Mouse (Mus musculus) midbrain, embryonic 10.5 days (tissue): ENCODE measurements around the gene Lsmem1. TPM values are rescaled to one million over a fixed set of nuclear protein-coding genes. Genes with fewer than 3 reads are reported as not detected.
"Not testable (repeated sequence)": the region's sequence is repeated elsewhere in the genome, so short reads cannot be mapped to it uniquely, and the experiment has no call there.

Experiments
- DNase-seq: peaks from one replicate; pipeline ENCODE4 v3.0.0-alpha.2; 2017; ENCODE audit warnings: low spot score
- H3K27ac ChIP-seq: fragments of 300-500 bp; sonication (generic); replicated peaks from 2 replicates; pipeline ENCODE4 v1.5.1; 2016; ENCODE audit warnings: mild to moderate bottlenecking
- H3K27me3 ChIP-seq: fragments of 300-500 bp; sonication (generic); 2 replicates; pipeline ENCODE4 v1.6.1; 2016; ENCODE audit warnings: low read depth, mild to moderate bottlenecking; ENCODE audit not compliant: poor library complexity, severe bottlenecking
- H3K36me3 ChIP-seq: fragments of 300-500 bp; sonication (generic); 2 replicates; pipeline ENCODE4 v1.6.1; 2016; ENCODE audit warnings: mild to moderate bottlenecking, moderate library complexity
- H3K4me1 ChIP-seq: fragments of 300-500 bp; sonication (generic); 2 replicates; pipeline ENCODE4 v1.6.1; 2016
- H3K4me3 ChIP-seq: fragments of 300-500 bp; sonication (generic); 2 replicates; pipeline ENCODE4 v1.5.1; 2016; ENCODE audit warnings: mild to moderate bottlenecking, moderate library complexity
- H3K9me3 ChIP-seq: fragments of 300-500 bp; sonication (generic); replicated peaks from 2 replicates; pipeline ENCODE4 v1.6.1; 2016; ENCODE audit warnings: mild to moderate bottlenecking
- WGBS: fragments of 180-500 bp; shearing (Covaris S2); methylation state at CpG from one replicate; pipeline ENCODE4 v1.1.7; 2016; 5-methylcytosine and 5-hydroxymethylcytosine counted together
- polyA plus RNA-seq: library from polyadenylated mRNA; unstranded; fragments of >200 nt; fragmentation: Nextera tagmentation; extraction: Ambion mirVana; gene quantifications from 2 replicates; pipeline ENCODE4 v1.2.1, GENCODE M21; 2016

Lsmem1 gene
- polyA plus RNA-seq, 1 experiment from 2014 or later: not detected

DNA sequence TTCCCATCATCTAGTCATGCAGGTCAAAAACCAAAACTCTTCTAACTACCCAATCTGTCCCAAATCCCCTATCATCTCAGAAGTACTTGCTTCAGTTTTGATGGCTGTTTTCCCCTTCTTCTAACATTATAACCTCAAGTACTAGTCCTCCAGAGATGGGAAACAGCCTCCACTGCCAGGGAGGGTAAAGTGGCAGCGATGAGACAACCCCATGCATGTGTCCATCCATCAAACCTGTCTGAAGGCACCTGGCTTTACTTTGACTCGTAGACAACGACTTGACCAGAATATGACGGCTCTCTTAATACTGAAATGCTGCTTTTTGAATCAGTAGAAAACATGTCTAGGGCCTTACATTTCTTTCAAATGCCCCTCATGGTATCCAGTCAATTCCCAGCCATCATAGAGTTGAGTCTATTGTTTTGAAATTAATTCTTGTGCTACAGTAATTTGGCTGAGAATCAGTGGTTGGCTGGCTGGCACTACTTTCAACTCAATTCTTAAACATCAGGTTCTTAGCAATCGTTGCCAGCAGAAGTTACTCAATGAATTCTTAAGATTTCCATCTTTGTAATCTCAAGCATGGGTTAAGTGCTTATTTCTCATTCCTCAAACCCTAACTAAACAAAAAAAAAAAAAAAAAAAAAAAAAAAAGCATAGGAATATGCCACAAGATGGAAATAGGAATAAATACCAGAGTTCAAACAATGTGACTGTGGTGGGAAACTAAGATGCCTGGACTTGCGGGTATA, 1.4 kb upstream of the Lsmem1 start:
- Histone ChIP-seq H3K36me3 (peaks cover 51% of the 10 kb centered on the region), H3K9me3 (no peaks in the 10 kb centered on the region), H3K4me1 (no peaks in the 10 kb centered on the region), H3K27ac (no peak overlapping the region), H3K27me3 (no peaks in the 10 kb centered on the region), H3K4me3 (no peak overlapping the region)
- no peak for DNase-seq
- 94% methylated on average over 6 of the region's 6 CpGs for WGBS

DNA sequence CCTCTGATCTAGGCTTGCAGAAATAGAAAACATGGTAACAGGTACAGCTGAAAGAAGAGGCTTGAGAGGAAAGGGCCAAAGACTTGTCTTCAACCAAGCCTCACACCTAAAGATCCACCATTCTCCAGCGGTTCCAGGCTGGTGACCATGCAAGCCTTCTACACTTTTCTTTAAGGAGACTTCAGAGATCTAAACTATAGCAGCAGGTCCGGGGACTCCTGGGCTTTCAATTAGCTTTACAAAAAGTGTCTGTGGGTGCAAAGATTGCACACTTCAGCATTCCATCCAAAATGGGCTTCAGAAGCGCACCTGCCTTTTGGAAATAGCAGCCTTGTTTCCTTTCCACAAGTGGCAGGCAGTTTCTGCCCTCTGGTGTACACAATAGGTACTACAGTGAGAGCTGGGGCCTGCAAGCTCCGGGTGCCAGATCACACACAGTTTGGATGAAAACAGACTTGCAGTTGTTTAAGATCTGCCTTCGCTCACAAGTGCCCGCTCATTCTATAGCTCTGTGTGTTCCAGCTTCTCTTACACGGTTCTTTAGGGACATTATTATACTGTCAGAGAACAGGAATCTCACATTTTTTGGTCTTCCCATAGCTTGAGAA, 609 bp upstream of the Lsmem1 start:
- Histone ChIP-seq H3K4me3 (no peak overlapping the region), H3K36me3 (peaks cover 44% of the 10 kb centered on the region), H3K27ac (no peak overlapping the region), H3K27me3 (no peaks in the 10 kb centered on the region), H3K4me1 (no peaks in the 10 kb centered on the region), H3K9me3 (no peaks in the 10 kb centered on the region)
- DNase-seq: peak; percentile 56
- WGBS: 54% methylated on average over 7 of the region's 7 CpGs

DNA sequence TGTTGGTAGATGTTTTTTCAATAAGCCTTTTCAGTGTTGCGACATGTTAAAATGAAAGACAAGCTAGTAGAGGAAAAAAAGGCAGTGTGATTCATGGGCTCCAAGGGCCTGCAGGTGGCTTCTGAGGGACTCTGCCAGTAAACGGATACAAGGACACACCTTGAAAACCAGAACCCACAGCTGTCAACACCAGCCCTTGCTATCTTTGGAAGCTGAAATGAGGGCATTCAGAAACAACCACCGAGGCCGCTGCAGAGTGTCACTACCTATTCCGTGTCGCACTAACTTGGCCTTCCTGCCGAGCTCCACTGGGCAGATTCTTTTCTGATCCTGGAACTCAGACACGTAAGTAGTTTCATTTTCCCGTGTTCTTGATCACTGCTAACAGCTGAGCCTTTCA, 863 bp downstream of the Lsmem1 start:
- Histone ChIP-seq H3K27ac (no peak overlapping the region), H3K4me3 (no peak overlapping the region), H3K4me1 (no peaks in the 10 kb centered on the region), H3K9me3 (no peaks in the 10 kb centered on the region), H3K27me3 (no peaks in the 10 kb centered on the region), H3K36me3 (peaks cover 29% of the 10 kb centered on the region)
- DNase-seq: no peak
- WGBS: 93% methylated on average over 9 of the region's 9 CpGs

DNA sequence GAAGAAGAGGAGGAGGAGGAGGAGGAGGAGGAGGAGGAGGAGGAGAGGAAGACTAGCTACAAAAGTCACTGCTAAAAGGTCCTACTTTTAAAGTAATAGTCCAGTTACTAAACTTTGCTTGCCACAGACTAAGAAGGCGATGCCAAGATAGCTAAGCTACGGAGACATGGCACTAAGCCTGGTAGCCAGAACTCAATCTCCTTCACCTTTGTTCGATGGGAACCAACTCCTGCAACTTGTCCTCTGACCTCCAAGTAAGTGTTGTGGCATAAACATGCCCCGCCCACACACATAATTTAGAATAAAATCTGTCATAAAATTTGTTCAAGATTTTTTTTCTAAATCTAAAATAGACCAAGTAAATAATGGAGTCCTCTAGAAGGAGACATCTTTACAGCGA, 1.3 kb downstream of the Lsmem1 start:
- no peaks in the 10 kb centered on the region for H3K27me3 ChIP-seq
- WGBS: 91% methylated on average over 5 of the region's 5 CpGs
- no peaks in the 10 kb centered on the region for H3K4me1 ChIP-seq
- no peak overlapping the region for H3K4me3 ChIP-seq
- peaks cover 25% of the 10 kb centered on the region for H3K36me3 ChIP-seq
- no peak for DNase-seq
- no peaks in the 10 kb centered on the region for H3K9me3 ChIP-seq
- no peak overlapping the region for H3K27ac ChIP-seq

DNA sequence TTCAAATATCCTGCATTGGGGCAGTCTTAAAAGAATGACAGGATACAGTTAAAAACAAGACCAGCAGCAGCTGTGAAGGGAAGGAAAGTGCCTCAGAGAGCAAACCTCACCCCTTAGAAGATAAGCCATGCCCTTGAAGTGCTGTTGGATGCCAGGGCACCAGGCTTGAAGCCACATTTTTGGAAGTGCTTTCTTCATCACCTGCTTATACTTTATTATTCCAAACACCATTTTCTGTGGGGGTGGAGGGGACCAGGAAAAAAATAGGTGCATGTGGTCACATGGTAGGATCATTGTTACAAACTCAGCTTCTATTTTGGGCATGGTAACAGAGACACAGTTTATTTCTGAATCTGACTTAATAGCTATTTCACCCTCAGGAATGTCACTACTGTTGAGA, 1.8 kb downstream of the Lsmem1 start:
- no peak overlapping the region for H3K4me3 ChIP-seq
- H3K27ac ChIP-seq: no peak overlapping the region
- peaks cover 20% of the 10 kb centered on the region for H3K36me3 ChIP-seq
- no peak for DNase-seq
- no peaks in the 10 kb centered on the region for H3K9me3 ChIP-seq
- no peaks in the 10 kb centered on the region for H3K4me1 ChIP-seq
- no peaks in the 10 kb centered on the region for H3K27me3 ChIP-seq

DNA sequence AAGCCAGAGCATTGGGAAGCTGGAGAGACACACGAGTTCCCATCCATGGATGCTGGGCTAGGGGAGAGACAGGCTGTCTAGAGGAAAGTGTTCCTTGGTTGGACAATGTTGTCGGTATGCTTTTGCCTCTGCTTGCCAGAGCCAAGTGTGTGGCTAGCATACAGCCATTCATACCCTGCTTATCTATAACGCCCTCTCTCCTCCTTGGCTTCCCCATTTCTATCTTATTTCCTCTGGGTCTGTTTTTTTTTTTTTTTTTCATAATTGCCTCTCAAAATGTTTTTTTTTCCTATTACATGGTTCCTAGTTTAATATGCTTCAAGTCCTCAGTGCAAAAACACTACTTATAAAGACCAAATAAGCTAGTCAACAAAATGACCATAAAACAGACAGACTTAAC, 13.8 kb downstream of the Lsmem1 start:
- H3K27ac ChIP-seq: no peak overlapping the region
- H3K4me3 ChIP-seq: no peak overlapping the region
- peaks cover 9% of the 10 kb centered on the region; the same call in 1 of the 2 replicates for H3K9me3 ChIP-seq
- no peak for DNase-seq
- WGBS: 92% methylated on average over 3 of the region's 3 CpGs
- H3K27me3 ChIP-seq: no peaks in the 10 kb centered on the region
- no peaks in the 10 kb centered on the region for H3K4me1 ChIP-seq
- no peaks in the 10 kb centered on the region for H3K36me3 ChIP-seq

DNA sequence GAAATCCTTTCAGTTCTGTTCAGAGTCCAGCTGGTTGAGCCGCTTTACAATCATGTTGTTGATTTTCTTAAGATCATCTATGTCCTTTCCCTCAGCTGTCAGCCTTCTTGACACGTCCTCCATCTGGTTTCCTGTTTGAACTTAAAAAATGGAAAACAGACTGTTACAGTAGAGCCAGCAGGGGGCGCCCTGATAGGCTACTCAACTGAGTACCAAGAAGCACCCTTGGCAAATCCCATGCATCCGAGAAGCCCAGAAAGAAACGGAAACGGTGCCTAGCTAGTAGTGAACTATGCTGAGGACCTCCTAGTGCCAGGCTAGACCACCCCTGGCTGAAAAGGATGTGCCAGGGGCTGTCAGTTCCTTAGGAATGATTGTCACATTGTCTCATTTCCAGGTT, 22.2 kb downstream of the Lsmem1 start:
- Histone ChIP-seq H3K4me3 (no peak overlapping the region), H3K4me1 (no peaks in the 10 kb centered on the region), H3K27ac (no peak overlapping the region), H3K36me3 (no peaks in the 10 kb centered on the region), H3K27me3 (no peaks in the 10 kb centered on the region), H3K9me3 (peaks cover 6% of the 10 kb centered on the region; the same call in 1 of the 2 replicates)
- no peak for DNase-seq
- WGBS: 61% methylated on average over 6 of the region's 6 CpGs

DNA sequence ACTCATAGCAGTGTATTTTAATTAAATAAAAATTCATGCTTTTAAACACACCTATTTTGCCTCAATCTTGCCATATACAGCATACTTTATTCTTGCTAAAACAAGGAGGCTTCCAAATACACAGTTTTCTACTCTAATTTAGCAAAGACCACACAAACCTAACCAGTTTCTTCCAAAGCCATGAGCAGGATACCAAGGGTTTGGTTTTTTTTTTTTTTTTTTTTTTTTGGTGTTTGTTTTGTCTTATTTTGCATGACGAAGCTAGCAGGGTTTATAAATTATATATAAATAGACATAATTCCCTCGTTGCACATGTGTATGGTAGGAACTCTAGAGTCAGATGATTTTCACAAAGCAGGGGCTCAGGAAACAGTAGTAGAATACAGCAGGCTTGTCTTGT, 23.1 kb downstream of the Lsmem1 start:
- no peaks in the 10 kb centered on the region for H3K27me3 ChIP-seq

DNA sequence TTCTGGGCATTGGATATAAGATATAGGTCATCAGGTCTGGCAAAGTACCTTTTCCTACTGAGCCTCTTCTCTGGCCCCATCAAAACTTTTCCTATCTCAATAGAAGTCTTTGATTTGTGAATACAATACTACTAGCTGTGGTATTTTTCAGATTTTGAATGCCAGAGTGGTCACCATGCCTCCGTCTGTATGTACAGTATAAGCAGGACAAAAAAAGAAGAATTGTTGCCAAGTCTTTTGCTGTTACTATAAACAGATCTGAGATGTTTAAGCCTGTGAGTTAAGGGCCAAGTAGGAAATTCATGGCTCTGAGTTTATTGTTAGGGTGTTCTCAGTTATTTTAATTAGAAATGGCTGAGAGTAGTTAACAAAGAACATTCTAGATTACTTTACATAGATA, 24.1 kb downstream of the Lsmem1 start:
- DNase-seq, H3K4me1 ChIP-seq, H3K27ac ChIP-seq, H3K4me3 ChIP-seq, H3K27me3 ChIP-seq, H3K9me3 ChIP-seq, H3K36me3 ChIP-seq: not testable (repeated sequence)
- 83% methylated on average over 1 of the region's 1 CpGs for WGBS

More for the DNA sequence above, 23.1 kb downstream of the Lsmem1 start:
- H3K9me3 ChIP-seq: peaks cover 4% of the 10 kb centered on the region; the same call in 1 of the 2 replicates
- no peaks in the 10 kb centered on the region for H3K4me1 ChIP-seq
- H3K36me3 ChIP-seq: no peaks in the 10 kb centered on the region
- DNase-seq: no peak
- H3K4me3 ChIP-seq: no peak overlapping the region
- no peak overlapping the region for H3K27ac ChIP-seq
- 76% methylated on average over 2 of the region's 2 CpGs for WGBS

DNA sequence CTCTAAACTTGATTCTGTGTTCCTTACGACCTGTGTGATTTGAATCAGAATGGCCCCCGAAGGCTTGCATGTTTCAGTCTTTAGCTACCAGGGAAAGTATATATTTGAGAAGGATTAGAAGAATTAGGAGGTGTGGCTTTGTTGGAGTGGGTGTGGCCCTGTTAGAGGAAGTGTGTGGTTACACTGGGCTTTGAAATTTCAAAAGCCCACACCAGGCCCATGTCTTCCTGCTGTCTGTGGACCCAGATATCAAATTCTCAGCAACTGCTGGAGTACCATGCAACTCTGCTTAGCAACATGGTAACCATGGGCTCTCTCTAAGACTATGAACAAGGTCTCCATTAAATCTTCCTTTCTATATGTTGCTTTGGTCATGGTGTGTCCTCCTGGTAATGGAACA, 27.7 kb downstream of the Lsmem1 start:
- DNase-seq: no peak
- no peaks in the 10 kb centered on the region for H3K4me1 ChIP-seq
- 92% methylated on average over 2 of the region's 2 CpGs for whole genome bisulfite sequencing
- H3K27me3 ChIP-seq: no peaks in the 10 kb centered on the region
- H3K36me3 ChIP-seq: no peaks in the 10 kb centered on the region
- H3K4me3 ChIP-seq: no peak overlapping the region
- no peak overlapping the region for H3K27ac ChIP-seq
- H3K9me3 ChIP-seq: no peaks in the 10 kb centered on the region

DNA sequence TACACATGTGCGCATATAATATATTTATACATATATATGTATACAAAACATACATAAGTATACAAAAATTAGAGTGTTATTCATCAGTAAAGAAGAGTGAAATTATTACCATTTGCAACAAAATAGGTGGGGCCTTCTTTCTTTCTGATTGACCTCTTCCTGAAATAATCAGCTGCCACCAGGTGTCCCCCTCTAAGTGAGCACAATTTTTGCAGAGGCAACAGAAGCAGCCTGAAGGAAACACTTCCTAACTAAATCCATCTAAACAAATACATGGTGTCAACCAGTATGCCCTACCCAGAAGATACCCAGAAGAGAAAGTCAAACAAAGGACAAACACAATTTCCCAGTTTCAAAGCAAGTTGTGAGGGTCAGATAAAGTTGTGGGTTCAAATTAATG, 29.6 kb downstream of the Lsmem1 start:
- no peak for DNase-seq
- H3K36me3 ChIP-seq: no peaks in the 10 kb centered on the region
- no peak overlapping the region for H3K4me3 ChIP-seq
- no peak overlapping the region for H3K27ac ChIP-seq
- no peaks in the 10 kb centered on the region for H3K9me3 ChIP-seq
- 85% methylated on average over 1 of the region's 1 CpGs for WGBS
- no peaks in the 10 kb centered on the region for H3K27me3 ChIP-seq
- no peaks in the 10 kb centered on the region for H3K4me1 ChIP-seq

DNA sequence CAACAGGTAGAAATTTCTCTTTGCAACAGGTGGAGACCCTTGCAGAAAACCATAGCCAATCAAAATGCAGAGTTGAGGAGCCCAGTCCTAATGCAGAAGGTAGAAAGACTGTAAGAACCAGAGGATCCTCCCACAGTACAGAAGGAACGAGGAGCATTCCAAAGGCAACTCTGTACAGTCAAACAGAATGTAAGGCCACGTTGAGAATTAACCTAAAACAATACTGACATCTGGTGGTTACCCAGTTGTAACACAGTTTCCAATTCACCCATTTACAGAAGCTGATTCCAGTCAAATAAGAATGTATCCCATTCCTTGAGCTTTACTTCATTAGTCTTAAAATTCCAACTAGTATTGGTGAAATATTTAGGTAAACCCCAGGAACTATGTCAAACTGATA, 34.7 kb downstream of the Lsmem1 start:
- DNase-seq: no peak
- WGBS: 20% methylated on average over 2 of the region's 2 CpGs

DNA sequence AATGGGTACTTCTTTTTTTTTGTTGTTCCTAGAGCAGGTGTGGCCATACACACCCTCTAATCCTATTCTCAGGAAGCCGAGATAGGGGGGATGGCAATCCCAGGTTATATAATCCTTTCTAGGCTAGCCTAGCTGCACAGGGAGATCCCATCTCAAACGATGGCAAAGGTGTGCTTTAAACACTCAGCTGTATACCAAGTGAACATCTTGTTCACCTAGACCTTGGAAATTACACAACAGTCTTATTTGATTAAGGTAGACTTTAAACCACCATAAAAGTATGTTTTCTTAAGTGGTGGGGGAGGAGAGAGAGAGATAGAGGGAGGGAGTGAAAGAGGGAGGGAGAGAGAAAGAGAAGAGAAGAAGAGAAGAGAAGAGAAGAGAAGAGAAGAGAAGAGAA, 38.5 kb downstream of the Lsmem1 start:
- no peak overlapping the region for H3K4me3 ChIP-seq
- no peak for DNase-seq
- H3K36me3 ChIP-seq: no peaks in the 10 kb centered on the region
- H3K9me3 ChIP-seq: no peaks in the 10 kb centered on the region
- H3K27ac ChIP-seq: no peak overlapping the region
- WGBS: 78% methylated on average over 2 of the region's 2 CpGs
- no peaks in the 10 kb centered on the region for H3K27me3 ChIP-seq
- H3K4me1 ChIP-seq: no peaks in the 10 kb centered on the region

More for the DNA sequence above, 34.7 kb downstream of the Lsmem1 start:
- no peak overlapping the region for H3K4me3 ChIP-seq
- no peaks in the 10 kb centered on the region for H3K9me3 ChIP-seq
- no peak overlapping the region for H3K27ac ChIP-seq
- no peaks in the 10 kb centered on the region for H3K36me3 ChIP-seq
- H3K27me3 ChIP-seq: no peaks in the 10 kb centered on the region
- no peaks in the 10 kb centered on the region for H3K4me1 ChIP-seq
